Mouse (Mus musculus) cerebellum, postnatal 10 days (tissue): ENCODE measurements around the gene Cdh18.
A peak's percentile ranks its signal among the peaks of the same experiment; 100 is the strongest.
"Not testable (repeated sequence)": the region's sequence is repeated elsewhere in the genome, so short reads cannot be mapped to it uniquely, and the experiment has no call there.

Experiments used
- DNase-seq, 2 experiments: peaks; one replicate each; pipeline ENCODE4 v3.0.0; 2021; ENCODE audit warnings: mixed read lengths in 2 of 2

Cdh18 gene

GRCm38 (mm10) chr15:22969424-22969823 lies 420.6 kb downstream of the Cdh18 start:
- no peak for DNase-seq

DNA sequence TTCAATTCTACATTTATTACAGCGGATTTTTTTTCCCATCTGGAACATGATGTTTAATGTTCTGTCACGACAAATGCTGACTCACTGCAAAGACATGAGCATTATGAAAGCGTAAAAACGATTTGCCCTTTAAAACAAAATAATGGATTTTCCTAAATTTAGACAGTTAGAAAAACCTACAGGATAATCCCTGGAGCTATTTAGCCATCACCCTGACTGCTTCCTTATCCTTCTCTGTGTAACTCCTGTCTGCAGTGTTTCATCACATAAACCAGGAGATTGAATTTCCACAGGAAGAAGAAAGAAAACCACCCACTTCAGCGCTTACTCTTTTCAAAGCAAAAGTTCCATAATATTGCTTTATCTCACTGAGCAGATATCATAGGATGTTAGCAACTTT lies 431.3 kb downstream of the Cdh18 start:
- no peak for DNase-seq

DNA sequence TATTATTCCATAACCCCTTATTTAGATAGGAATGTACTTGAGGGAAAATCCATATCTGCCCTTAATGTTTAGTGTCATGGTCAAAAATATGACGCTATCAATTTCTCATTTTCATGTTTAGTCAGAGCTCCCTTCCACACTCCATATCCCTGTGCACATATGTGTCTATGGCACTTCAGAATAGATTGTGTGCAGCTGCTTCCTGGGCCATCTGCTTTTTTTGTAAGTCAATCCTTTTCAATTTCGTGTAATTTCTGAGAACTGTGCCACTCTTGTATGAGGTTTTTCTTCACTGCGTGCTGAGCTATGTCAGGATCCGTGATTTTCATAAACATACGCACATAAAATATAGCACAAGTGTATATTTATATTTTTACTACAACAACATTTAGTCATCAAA lies 435.8 kb downstream of the Cdh18 start:
- DNase-seq = no peak

DNA sequence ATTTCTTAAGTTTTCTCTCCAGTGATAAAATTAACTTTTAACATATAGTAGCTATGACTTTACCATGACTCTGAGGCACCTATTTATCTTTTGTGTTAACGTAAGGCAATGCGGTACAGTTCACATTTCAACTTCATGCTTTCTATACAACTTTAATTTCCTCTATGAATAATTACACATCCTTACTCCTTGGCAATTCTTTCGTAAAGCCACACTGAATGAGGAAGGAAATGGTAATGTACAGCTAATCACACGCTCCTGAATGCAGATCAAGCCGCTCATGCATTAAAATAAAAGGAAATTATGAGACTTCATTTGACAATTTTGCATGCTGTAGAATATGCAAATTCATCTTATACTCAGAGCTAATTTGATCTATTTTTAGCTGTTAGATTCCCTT lies 467.9 kb downstream of the Cdh18 start:
- DNase-seq = no peak

DNA sequence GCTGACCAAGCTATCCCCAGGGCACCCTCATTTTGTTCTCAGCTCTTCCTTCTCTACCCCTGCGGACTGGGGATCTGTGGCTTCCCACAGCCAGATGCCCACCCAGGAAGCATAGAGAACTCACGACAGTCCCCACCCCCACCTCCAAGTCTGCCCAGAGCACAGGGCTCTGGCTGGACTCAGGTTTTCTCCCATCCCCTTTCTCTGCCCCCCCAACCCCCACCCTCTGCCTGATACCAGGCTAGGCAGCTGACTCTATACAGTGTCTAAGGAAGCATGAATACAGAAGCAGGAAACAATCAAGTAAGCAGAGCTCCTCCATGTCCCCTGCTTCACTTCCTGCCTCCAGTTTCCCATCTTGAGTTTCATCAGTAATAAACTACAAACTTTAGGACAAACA lies 472.3 kb downstream of the Cdh18 start:
- DNase-seq = no peak

DNA sequence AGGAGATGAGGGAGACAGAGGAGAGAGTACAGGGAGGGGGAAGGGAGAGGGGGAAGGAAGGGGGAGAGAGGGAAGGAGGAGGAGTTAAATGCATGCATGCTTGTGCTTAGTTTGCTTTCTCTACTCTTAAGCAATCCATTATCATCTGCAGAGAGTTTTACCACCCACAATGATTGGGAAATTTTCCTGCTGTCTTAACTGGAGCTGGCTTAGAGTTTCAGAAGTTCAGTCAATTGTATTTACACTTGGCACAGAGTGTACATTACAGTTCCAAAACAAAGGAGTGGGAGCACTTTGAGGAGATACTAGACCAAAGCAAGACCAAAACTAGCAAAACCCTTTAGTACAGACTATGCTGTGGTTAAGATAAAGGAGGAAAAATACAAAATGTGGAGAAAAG lies 473.8 kb downstream of the Cdh18 start:
- no peak for DNase-seq

- peak; percentile 75 to 80 for DNase-seq
Observed at GRCm38 (mm10) chr15:23035551-23036207, 486.9 kb downstream of the Cdh18 start.

- peak; percentile 90 to 93 for DNase-seq
Observed at GRCm38 (mm10) chr15:23036208-23037065, 487.6 kb downstream of the Cdh18 start.

DNA sequence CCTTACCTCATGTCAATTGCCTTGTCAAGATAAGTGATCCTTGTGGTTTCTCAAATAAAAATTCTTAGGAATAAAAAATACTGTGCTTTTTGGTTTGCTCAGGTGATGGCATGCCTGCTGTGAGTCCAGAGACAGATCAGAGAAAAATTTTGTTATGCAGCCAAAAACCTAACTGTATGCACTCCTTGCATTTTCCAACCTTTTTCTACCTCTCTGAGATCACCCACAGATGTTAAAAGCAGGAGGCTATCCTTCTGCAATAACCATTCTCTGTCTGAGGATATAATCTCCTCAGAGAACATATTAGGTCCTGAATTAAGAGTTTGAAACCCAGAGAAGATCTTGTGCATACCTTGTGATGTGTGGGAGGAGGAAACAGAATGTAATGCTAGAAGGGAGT lies 488.7 kb downstream of the Cdh18 start:
- peak; percentile 5 to 13 for DNase-seq

DNA sequence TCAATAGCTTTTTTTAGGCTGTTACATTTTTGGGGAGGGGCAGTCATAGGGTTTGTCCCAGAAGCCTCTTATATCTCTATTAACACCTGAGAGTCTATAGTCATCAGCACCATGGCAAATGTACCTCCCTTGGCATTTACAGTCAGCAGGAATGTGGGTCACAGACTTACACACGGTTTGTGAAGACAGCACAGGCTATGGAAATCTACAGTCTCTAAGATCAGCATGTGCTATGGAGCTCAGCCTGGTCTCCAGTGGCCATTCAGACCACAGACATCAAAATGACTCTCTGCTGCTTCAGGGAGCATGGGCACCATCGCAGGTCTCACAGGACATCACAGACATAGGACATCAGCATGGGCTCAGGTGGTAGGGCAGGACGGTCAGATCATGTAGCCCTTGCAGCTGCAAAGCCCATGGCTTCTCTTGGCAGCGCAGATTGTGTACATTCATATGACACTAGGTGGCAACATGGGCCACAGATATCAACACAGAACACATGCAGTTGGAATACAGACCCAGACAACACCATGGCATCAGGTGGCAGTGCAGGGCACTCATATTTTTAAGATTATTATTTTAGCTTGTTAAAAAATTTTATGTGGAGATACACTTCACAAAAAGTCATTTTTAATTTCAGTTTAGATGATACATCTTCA lies 497.4 kb downstream of the Cdh18 start:
- peak; percentile 34 to 36 for DNase-seq

DNA sequence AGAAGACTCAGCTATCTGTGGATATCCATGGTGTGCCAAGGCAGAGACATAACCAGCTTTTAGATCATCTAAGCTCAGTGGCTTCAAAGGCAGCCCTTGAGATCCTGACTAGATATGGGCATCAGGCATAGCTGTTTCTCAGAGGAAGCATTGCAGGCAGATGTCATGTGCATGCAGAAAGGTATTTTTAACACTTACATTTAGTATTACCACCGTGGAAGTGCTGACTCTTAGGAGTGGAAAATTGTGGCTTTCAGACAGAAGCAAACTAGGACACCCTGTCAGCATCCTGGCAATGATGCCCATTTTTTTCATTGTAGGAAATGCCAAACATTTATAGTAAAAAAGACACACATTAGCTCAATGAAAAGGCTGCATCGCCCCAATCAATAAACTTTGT lies 503.2 kb downstream of the Cdh18 start:
- DNase-seq = peak; percentile 7 to 14

DNA sequence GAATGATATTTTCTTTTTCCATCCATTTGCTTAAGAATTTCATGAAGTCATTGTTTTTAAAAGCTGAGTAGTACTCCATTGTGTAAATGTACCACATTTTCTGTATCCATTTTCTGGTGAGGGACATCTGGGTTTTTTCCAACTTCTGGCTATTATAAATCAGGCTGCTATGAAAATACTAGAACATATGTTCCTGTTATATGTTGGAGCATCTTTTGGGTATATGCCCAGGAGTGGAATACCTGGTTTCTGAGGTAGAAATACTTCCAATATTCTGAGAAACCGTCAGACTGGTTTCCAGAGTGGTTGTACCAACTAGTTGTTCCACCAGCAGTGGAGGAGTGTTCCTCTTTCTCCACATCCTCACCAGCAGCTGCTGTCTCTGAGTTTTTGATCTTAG lies 536.5 kb downstream of the Cdh18 start:
- not testable (repeated sequence) for DNase-seq

DNA sequence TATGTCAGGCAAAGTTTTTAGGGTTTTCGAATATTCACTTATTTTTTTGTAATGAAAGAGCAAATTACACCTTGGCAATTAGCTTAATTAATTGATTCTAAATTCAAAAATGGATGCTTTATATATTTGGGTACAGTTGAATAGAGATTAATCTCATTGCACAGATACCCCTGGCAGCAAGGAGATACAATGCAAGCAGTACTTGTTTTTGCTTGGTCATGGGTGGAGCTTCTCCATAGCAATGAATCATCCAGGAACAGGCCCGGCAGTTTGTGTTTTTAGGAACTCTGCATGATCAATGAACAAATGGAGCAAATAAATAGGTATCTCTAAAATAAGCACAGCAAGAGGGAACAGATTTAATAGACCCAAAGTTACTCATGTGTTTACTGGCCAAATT lies 538.7 kb downstream of the Cdh18 start:
- no peak for DNase-seq

GRCm38 (mm10) chr15:23096601-23097000 lies 547.8 kb downstream of the Cdh18 start:
- no peak for DNase-seq

- no peak for DNase-seq
Observed at GRCm38 (mm10) chr15:23104668-23105380, 556.0 kb downstream of the Cdh18 start.

DNA sequence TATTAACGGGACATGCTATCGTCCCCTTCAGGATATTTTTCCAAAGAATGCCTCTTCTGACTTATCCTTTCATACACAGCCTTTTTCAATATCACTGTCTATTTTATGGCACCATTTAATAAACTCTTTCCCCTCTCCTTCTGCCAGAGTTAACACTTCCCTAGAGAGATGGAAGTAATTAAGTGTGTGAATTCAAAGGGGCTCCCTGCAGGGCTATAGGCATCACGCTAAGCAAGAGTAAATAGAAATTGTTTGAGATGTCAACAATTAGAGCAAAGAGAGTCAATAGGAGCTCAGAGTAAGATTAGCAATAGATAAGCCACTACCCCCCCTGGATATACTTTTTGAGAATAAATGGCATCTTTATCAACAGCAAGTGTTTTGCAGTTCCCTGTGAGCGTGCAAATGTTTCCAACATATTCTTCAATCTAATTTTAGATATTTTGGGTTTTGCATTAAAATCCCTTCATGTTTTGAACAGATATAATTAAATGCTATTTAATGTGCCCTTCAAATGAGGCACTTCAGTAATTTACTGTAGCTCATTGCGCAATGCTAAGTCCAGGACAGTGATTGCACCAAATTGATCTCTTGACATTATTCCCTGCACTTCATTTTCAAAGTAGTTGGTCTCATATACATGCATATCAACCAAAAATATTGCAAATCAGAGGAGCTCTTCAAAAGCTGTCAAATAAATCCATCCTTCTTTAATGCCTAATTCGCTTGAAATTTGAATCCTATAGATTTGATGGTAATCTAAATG lies 586.3 kb downstream of the Cdh18 start:
- no peak for DNase-seq

- no peak for DNase-seq
Observed at GRCm38 (mm10) chr15:23136971-23137370, 588.1 kb downstream of the Cdh18 start.

- peak; percentile 60 to 77 for DNase-seq
Observed at GRCm38 (mm10) chr15:23142907-23143306, 594.1 kb downstream of the Cdh18 start.

DNA sequence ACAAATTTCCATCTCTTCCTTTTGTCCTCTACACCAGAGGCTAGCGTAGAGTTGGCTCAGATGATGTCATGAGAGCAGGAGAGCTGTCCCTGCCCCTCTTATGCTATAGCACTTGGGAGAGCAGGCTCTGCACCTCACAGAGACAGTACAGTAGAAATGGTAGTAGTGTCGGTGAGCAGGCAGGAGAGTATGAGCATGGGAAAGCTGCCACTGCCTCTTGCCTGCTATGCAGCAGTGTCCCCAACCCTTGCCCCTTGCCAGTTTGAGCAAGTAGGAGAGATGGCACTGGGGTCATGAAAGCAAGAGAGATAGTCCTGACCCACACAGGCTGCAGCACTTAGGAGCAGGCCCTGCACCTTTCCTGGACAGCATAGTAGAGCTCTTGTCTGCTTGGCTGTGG lies 607.1 kb downstream of the Cdh18 start:
- no peak for DNase-seq

- no peak for DNase-seq
Observed at GRCm38 (mm10) chr15:23164869-23165268, 616.0 kb downstream of the Cdh18 start.

DNA sequence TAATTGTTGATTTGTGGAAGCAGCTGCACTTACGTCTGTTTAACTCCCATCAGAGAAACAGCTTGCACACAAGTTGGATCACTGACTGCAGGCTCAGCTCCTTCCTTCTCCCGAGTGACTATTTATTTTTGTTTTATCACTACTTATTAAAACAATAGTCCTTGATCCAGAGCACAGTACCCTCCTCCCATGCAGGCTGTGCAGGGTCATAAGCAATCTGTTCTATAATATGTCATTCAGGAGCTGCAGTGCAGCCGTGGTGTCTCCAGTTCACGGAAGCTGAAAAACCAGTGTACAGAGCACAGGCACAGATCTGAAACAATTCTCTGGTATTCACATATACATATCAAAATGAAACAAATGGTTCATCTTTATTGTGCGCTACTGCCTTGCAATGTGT lies 625.8 kb downstream of the Cdh18 start:
- DNase-seq = no peak

DNA sequence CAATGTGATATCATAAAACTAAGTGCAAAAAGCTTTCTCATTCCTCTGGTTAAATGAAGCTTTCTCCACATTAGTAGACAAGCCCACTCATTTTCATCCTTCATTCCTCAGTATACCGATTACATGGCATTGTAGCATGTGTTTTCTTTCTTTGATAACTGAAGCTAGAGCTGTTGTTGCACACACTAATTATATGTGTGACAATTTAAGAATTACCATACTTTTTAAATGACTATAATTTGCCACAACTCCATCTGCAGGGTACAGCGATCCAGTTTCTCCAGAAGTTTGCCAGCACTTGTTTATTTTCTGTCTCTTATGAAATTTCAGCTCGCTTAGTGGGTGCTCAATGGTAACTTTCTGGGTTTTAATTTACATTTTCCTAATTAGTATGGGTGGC lies 663.2 kb downstream of the Cdh18 start:
- DNase-seq = no peak
